Mouse (Mus musculus) cerebellum, adult (tissue): ENCODE measurements around the gene Spp2.
"Not testable (repeated sequence)": the region's sequence is repeated elsewhere in the genome, so short reads cannot be mapped to it uniquely, and the experiment has no call there.

Experiments
- ATAC-seq: cut with Nextera tagmentation; 2 replicates; pipeline ENCODE4 v1.9.2; 2017; ENCODE audit warnings: mild to moderate bottlenecking, moderate library complexity, mixed read lengths; ENCODE audit not compliant: insufficient number of reproducible peaks, low FRiP score, low TSS enrichment

Gene Spp2

DNA sequence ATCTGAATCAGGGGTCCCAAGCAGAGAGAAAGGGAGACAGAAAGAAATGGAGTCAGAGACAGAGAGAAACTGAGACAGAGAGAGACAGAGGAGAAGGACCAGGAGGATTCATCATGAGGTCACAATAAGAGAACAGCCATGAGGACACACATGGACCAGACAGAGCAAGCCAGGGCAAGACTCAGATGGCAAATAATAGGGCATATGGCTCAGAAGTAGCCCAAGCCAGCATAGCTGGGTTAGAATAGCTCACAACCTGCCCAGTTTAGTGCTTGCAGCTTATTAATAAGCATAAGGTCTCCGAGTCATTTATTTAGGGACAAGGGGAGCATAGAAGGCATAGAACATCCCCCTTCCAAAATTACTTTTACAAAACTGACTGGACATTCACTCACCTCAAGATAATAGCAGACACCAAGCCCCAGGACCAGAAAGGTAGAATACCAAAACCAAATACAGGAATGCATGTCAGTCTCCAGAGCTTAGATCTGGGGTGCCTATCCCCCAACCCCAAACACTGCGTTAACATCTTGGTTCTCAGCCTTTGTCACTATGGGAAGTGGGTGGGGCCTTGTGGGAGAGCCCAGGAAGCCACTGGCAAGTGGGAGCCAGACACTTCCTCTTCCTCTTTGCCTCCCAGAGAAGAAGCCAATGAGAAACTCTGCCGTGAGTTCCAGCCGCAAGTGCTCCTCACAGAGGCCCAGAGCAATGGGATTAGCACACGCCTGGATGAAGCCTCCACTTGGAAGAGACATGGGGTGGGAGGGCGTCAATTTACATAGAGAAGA, 26.5 kb downstream of the Spp2 start:
- peak; percentile 78; the same call in 1 of the 2 replicates for ATAC-seq

GRCm38 (mm10) chr1:88434057-88434456, 27.3 kb downstream of the Spp2 start:
- ATAC-seq, result no peak

DNA sequence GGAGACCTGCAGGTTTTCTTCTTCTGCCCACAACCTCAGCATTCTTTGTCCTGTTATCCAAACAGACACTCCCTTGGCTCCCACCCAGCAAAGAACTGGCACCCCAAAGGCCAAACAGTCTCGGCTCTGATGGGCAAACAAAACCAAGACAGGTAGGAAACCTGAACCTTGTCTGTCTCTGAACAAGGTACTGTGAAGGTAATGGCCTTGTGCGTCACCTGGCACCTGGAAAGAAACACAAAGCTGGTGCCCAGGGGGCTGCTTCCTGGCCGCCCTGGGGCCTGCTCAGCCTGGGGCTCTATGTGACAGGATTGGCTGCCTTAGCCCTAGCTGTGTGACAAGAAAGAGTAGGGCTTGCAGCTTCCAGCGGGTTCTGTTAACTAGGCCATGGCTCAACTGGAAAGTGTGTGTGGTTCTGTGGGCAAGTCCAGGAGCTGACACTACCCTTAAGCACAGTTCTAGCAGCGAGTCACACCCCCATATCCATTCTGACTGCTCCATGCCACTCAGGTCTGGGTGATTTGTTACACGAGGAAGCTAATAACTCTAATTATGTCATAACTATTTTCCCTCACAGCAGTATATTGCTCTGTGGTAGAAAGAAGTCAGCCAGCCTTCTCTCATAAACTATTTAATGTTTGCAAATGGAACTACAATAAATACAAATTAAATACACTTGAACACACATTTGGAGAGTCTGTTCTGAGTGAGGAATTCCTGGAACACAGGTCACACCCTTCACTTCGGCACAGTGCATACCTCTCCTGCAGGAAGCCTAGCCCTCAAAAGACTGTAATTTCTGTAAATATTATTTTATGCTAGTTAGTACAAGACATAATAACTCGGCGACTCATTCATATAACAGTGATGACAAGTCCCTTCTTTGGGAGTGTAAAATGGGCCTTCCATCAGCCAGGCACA, 30.7 kb downstream of the Spp2 start:
- ATAC-seq, result no peak

GRCm38 (mm10) chr1:88443383-88443782, 36.6 kb downstream of the Spp2 start:
- no peak for ATAC-seq

DNA sequence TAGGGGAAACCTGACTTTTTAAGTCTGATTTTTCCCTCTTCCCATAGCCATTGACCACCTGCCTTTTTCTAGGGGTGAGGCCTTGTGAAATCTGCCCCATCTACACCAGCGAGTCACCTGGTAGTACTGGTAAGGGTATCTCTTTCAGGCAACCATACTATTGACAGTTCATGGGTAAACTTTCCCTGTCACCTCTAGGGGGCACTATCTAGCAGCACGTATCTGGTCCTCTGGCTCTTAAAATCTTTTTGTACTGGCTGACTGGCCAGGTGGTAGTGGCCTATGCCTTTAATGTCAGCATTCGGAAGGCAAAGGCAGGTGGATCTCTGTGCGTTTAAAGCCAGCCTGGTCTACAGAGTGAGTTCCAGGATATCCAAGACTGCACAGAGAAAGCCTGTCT, 38.6 kb downstream of the Spp2 start:
- ATAC-seq, result no peak

DNA sequence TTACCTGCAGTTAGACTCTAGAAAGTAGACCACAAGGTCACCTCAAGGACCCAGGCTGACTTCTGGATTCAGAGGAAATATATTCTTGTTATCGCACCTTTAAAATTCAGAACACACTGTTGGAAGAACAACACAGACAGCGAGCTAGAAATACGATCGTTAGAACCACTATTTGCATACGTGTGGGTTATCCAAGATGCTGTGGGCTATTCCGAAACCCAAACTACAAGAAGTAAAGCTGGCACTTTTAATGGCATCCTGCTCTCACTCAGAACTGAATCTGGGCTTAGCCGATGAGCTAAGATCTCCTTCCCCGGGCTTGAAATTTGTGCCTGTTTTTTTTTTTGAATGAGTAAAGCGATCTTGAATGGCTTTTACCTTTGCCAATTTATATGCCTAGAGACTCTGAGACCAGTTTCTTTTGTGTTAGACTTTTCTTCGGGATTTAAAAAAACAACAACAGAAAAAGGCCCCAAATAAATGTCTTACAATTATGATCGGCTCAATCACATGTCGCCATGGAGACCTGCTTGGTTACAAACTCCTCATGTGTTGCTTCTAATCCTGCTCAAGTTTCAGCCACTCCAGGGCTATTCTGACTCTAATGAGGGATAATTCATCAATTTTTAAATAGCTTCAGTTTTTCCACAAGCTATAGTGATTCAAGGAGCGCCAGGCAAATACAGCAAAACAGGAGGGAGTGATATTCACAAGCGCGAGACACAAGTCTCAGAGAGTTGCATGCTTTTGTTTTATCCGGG, 39.7 kb downstream of the Spp2 start:
- no peak for ATAC-seq

DNA sequence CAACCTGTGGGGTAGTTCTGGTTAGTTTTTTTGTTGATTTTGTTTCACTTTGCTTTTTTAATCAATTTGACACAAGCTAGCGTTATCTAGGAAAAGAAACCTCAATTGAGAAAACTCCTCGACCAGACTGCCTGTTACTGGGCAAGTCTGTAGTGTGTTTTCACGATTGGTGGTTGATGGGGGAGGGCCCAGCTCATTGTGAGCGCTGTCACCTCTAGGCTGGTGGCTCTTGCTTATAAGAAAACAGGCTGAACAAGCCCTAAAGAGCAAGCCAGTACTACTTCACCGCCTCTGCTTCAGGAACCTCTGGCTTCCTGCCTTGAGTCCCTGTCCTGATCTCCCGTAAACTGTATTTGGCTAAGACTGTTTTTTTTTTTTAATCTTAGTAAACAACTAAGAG, 40.7 kb downstream of the Spp2 start:
- no peak for ATAC-seq

- not testable (repeated sequence) for ATAC-seq
Observed at GRCm38 (mm10) chr1:88448094-88448493, 41.3 kb downstream of the Spp2 start.

GRCm38 (mm10) chr1:88449741-88450140, 43.0 kb downstream of the Spp2 start:
- no peak for ATAC-seq

- ATAC-seq, result no peak
Observed at GRCm38 (mm10) chr1:88450668-88451067, 43.9 kb downstream of the Spp2 start.

- no peak for ATAC-seq
Observed at GRCm38 (mm10) chr1:88452198-88452597, 45.4 kb downstream of the Spp2 start.

- no peak for ATAC-seq
Observed at GRCm38 (mm10) chr1:88454703-88455102, 47.9 kb downstream of the Spp2 start.

DNA sequence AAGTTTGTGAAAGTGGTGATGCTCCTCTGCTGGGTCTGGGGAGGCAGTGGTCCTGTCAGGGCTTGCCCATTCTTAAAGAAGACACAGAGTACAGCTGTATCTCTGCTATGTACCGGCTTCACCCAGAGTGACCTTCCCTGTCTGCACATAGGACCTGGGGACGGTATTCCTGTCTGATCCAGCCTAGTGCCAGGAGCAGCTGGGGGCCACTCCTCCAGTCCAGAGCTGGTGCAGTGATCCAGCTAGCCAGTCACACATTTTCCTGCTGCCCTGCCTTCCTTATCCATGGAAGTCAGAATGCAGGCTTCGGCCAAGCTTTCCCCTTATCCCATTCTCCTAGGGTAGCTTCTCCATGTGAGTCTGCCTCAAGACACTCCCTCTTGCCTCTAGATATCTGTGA, 49.0 kb downstream of the Spp2 start:
- ATAC-seq, result no peak

DNA sequence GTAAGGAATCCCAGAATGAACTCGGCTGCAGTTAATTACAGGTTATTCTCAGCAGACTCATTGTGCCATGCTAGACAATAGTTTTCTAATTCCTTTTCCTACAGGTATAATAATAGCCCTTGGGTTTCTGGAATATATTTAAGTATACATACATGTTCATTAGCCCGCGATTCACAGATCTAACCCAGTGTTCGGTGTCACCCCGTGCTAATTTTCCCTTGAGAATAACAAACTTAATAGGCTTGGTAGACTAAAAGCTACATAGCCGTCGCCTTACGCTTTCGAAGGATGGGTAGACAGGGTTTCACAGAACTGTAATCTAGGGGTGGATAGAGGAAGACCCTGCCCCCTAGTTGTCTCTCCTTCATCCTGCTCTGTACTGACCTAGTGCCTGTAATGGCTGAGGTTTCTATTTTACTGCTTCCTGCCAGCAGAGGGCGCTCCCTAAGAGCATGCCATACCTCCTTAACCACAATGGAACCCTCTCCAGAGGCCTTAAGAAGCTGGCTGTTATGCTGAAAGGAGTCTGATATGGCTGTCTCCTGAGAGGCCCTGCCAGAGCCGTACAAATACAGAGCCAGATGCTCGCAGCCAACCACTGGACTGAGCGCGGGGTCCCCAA, 49.8 kb downstream of the Spp2 start:
- peak; percentile 58 for ATAC-seq

GRCm38 (mm10) chr1:88459196-88459595, 52.4 kb downstream of the Spp2 start:
- no peak for ATAC-seq

DNA sequence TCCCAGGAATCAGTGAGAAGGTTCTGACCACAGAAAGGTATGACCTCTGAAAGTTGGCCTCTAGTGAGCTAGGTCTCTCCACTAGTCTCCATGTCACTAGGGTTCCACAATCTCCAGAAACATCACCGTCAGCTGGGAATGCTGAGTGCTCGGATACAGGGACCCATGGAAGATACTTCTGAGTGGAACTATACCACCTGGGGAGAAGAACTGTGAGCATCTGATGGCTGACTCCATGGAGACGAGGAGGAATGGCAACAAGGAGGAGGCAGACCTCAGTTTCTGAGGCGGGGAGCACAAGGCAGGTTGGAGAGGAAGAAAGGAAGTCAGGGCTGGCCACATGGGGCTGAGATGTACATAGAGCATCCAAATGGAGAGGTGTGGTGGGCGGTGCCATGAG, 52.9 kb downstream of the Spp2 start:
- ATAC-seq, result no peak

DNA sequence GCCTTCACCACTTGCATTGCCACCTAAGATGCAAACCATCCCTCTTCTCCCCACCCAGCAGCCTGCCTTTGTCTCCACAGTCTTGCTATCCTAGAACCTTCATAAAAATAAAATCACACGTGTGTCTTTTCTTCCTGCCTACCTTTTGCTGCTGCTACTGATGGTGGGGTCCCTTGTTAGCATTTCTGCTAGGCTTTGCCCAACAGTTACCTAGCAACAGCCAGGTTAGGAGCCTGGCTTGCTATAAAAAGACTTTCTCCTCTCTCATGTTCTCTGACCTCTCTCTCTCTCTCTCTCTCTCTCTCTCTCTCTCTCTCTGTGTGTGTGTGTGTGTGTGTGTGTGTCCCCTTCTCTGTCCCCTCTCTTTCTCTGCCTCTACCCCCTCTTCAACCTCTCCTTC, 54.3 kb downstream of the Spp2 start:
- ATAC-seq, result no peak

- no peak for ATAC-seq
Observed at GRCm38 (mm10) chr1:88462484-88462883, 55.7 kb downstream of the Spp2 start.

GRCm38 (mm10) chr1:88463241-88463640, 56.5 kb downstream of the Spp2 start:
- ATAC-seq, result no peak
